Mouse (Mus musculus) myocyte (in vitro differentiated cells): ENCODE results near the gene Rnf185.

Experiments used
- MYOG ChIP-seq, 3 experiments: IDR thresholded peaks; one replicate each; pipeline ENCODE4 v1.6.1; 2011; ENCODE audit warnings: control low read depth in 2 of 3, low read depth in 2 of 3, mild to moderate bottlenecking in 2 of 3; ENCODE audit not compliant: insufficient read length in 2 of 3, control insufficient read depth in 1 of 3, insufficient read depth in 1 of 3
- POLR2A ChIP-seq: IDR thresholded peaks from one replicate; pipeline ENCODE4 v1.6.1; 2011; ENCODE audit warnings: low read depth, mild to moderate bottlenecking, control low read depth, moderate library complexity; ENCODE audit not compliant: insufficient read length

GRCm38 (mm10) chr11:3368983-3369382 is 83.2 kb downstream of the Rnf185 start:
- TF ChIP-seq POLR2A (no peak), MYOG (IDR thresholded peaks at IDR 0.05; ENCODE audit: control insufficient read depth in 1 of 3, insufficient read depth in 1 of 3, insufficient read length in 2 of 3, low read depth in 2 of 3) (no peak)
